Mouse (Mus musculus) liver, postnatal 0 days (tissue): ENCODE data around the gene Mrgprf.

Experiments
- CTCF ChIP-seq: sonication (generic); IDR thresholded peaks from 2 replicates; pipeline ENCODE4 v1.5.1; 2016; ENCODE audit warnings: antibody characterized with exemption, low read depth
- EP300 ChIP-seq: IDR thresholded peaks from 2 replicates; pipeline ENCODE4 v1.6.1; 2016; ENCODE audit warnings: antibody characterized with exemption, low read depth, mild to moderate bottlenecking

DNA sequence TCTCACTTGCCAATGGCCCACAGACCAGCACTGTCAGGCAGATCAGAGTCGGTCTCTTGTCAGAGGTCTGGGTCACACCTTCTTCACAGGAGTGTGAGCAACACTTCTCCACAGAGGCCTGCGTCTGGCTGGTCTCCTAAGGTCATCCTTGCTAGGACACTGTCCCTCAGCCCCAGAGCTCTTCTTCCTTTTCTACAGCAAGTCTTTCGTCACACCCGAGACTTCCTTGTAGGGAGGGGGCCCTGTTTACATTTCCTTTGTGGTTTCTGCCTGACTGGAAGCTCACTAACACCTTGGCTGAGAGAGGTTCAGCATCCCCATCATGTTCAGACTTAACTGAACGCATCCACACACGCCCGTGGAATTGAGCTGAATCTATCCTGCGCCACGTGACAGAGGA, 36.4 kb upstream of the Mrgprf start:
- no peak for TF ChIP-seq CTCF
- TF ChIP-seq EP300, result no peak
